Mouse (Mus musculus): ENCODE data around the gene Agpat4. TPM values are rescaled to one million over a fixed set of nuclear protein-coding genes. Genes with fewer than 3 reads are reported as not detected.

Gene Agpat4
- total RNA-seq, 1 experiment from 2014 or later = 34.1 TPM

- peak; percentile 43 for DNase-seq
Observed at GRCm38 (mm10) chr17:12160984-12161764, 42.7 kb downstream of the Agpat4 start.

DNA sequence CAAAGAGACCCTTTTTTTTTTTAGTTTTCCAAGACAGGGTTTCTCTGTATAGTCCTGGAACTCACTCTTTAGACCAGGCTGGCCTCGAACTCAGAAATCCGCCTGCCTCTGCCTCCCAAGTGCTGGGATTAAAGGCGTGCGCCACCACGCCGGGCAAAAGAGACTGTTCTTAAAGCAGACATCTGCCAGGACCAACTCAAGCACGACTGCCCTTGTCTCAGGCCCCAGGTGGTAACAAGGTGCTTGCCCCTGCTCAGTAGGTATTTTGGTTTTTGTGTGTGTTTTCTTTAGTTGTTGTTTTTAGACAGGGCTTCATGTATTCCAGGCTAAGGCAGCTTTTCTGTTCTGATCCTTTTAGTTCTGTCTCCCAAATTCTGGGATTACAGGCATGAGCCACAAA is 43.4 kb downstream of the Agpat4 start:
- DNase-seq = no peak

DNA sequence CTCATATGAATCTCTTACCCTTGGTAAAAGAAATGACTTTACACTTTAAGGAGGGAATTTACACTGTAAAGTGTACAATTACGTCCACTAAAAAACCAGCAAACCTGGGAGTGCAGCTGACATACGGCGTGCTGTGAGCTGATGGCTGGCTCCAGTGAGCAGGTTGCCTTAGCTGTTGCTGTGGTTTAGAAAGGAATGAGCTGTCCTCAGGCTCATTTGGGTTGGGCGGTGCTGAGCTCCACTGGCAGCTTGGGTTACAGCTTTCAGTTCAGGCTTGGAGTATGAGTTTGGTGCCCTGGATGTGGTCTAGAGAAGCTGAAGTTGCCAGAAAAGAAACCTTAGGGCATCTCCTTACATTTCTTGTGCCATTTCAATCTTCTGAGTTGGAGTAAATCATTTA is 44.3 kb downstream of the Agpat4 start:
- no peak for DNase-seq

GRCm38 (mm10) chr17:12163403-12163802 is 44.9 kb downstream of the Agpat4 start:
- DNase-seq = no peak

GRCm38 (mm10) chr17:12163903-12164302 is 45.4 kb downstream of the Agpat4 start:
- no peak for DNase-seq

DNA sequence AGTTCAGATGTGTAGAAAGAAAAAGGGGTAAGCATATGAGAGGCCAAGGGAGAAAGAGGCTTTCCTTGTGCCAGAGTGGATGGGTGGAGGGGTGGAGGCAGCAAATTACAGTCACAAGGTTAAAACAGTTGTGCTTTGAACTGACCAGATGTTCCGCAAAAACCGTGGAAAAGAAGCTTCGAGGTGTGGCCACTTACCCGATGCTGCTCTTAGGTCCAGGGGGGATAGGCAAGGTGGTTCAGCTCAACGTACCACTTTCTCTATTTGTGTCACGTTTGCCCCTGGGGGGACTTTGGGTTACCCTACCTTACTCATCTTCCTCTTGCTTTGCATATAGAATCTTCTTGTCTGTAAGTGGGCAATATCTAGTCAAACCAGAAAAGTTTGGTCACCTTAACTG is 46.0 kb downstream of the Agpat4 start:
- DNase-seq = no peak

DNA sequence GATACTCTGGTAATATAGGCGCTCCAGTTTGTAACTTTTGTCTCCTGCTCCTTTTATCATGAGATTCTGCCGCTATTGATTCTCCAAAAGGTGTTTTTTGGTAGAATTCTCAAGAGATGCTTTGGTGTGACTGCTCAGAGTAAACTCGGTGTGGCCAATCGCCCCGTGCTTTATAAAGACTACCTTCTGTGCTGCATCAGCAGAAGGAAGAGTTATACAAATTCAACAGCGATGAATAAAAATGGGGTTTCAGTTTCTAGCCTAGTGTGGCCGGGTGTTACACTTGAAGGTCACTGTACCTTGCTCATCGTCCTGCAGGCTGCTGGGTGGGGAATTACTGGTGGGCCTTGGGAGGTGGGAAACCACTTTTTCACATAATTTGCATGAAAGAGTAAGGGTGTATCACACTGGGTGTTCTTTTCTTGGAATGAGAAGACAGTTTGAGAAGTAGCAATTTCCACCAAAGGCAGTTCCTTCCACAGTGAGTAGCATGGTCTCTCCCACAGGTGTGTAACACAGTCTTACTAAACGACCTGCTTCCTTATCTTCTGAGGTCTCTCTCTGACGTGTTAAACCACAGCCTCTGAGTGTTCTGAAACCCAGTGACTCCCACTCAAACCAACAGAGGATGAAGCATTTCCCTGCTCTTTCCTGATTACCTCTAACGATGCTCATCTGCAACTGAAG is 46.6 kb downstream of the Agpat4 start:
- no peak for DNase-seq

- no peak for DNase-seq
Observed at GRCm38 (mm10) chr17:12165701-12166100, 47.2 kb downstream of the Agpat4 start.

- peak; percentile 46 for DNase-seq
Observed at GRCm38 (mm10) chr17:12168536-12168935, 50.0 kb downstream of the Agpat4 start.

- DNase-seq = no peak
Observed at GRCm38 (mm10) chr17:12169326-12169836, 50.9 kb downstream of the Agpat4 start.

GRCm38 (mm10) chr17:12170791-12171497 is 52.4 kb downstream of the Agpat4 start:
- no peak for DNase-seq

DNA sequence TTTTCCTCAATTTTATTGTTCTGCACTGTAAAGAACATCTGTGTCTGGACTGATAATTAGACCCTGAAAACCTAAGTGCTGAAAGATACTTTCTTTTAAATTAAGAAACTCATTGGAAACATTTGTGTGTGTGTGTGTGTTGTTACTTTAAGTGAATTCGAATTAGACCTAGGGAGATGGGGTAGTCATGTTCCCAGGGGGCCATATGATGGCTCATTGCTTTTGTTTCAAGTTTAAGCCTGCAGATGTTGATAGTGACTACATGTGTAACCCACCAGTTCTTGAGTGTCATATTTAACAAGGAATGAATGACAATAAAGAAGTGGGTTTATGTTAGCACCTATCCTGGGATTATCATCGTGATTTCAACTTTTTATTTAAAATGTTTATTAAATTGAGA is 53.2 kb downstream of the Agpat4 start:
- no peak for DNase-seq

DNA sequence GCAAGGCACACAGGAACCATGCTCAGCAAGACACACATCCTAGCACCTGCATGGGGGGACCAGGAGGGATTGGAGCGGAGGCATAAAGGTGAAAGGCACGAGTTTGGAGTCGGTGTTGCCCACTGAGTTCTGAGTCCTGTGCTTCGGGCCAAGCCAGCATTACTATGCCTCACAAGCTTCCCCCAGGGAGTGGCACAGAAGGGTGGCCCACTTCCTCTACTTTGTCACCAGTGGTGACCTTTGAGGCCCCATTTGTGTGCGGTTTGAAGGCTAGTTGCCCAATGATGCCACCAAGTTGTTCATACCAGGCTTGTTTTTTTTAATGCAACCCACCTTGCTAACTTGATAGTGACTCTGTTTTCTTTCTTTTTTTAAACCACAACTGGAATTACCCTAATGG is 55.7 kb downstream of the Agpat4 start:
- no peak for DNase-seq

GRCm38 (mm10) chr17:12174896-12175295 is 56.4 kb downstream of the Agpat4 start:
- no peak for DNase-seq

DNA sequence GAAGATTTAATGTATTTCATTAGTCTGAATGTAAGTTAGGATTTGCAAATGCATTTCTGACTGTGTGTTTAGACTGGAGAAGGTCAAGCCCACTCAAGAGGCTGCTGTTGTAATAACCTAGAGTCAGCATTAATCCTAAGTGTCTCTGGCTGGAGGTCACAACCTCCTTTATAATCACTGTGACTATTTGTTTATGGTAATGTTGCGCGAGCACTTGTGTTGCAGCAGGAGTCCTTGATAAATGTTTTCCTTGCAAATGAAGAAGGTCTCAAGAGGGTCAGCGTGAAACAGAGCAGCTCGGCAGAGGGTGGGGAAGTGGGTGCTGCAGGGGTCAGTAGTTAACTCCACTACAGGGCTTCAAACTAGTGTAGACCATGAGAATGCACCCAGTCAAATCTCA is 57.1 kb downstream of the Agpat4 start:
- DNase-seq = no peak

GRCm38 (mm10) chr17:12179339-12179738 is 60.8 kb downstream of the Agpat4 start:
- DNase-seq = no peak

- DNase-seq = no peak
Observed at GRCm38 (mm10) chr17:12179766-12180165, 61.3 kb downstream of the Agpat4 start.

DNA sequence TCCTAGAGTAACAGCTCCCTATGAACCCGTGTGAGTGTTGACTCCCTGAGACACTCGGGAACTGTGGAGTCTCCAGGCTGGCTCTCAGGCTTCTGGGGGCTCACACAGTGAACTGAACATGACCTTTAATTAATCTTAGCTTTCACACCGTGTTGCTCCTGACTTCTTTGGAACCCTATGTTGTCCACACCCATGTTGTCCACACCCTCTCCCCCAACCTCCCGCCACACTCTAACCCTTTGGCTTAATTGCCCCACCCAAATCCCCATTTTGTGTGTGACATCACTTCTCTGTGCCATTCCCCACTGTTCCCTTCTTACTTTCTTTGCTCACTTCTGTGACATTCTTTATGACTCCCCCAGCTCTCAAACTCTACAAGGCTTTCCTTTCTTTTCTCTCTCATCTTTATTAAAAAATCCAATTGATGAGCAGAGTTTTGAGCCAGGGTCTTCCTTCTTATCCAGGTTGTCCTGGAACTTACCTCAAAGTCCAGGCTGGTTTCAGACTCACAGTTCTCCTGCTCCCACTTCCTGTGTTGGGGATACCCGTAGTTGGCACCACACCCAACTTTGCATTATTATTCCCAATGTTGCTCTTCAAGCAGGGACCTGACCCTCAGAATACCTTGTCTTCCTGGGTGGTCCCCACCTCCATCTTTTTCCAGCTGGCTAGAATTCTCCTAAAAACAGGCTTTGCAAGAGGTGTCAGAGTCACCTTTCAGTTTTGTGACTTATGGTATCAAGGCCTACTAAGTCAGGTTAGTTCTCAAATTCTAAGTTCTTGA is 64.4 kb downstream of the Agpat4 start:
- DNase-seq = no peak

GRCm38 (mm10) chr17:12184283-12184682 is 65.8 kb downstream of the Agpat4 start:
- DNase-seq = no peak

DNA sequence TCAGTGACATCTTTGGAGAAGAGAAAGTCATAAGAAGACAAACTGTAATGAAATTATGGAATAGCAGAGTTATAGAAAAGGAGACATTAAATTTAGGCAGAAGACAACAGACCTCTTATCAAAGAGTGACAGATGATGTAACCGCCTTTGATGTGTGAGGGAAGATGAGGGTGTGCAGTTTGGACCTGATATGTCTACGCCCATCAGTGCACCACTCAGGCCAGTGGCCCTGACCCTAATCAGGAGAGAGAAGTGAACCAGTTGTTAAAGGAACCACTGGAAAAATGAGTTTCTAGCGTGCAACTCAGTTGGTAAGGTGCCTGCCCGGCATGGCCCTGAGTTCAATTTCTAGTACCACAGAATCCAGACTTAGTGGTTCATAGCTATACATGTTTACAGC is 67.4 kb downstream of the Agpat4 start:
- DNase-seq = no peak

- no peak for DNase-seq
Observed at GRCm38 (mm10) chr17:12186341-12186740, 67.8 kb downstream of the Agpat4 start.

DNA sequence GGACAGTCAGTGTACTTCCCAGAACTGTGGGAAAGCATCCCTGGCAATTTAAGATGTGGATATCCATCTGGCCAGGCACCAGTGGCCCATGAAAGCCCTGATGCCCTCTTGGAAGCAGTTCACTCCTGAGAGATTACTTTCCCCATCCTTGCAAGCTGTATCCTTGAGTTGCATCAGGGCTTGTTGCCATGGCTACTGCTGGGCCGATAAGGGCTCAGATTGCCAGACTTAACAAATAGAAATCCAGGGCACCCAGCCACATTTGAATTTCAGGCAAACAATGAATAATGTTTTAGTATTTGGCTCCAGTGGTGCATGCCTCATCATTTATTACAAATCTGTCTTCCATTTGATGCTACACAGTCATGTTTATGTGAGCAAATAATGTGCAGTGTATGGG is 69.3 kb downstream of the Agpat4 start:
- peak; percentile 61 for DNase-seq
